Mouse (Mus musculus) liver, postnatal 0 days (tissue): ENCODE measurements at regions not wholly inside any gene's neighbourhood (a gene's known extent, or its start where the extent isn't known, plus 50 kb on each side); places are given as distances from the start of the nearest gene placed in this dataset.

Experiments
- CTCF ChIP-seq: sonication (generic); IDR thresholded peaks from 2 replicates; pipeline ENCODE4 v1.5.1; 2016; ENCODE audit warnings: antibody characterized with exemption, low read depth
- EP300 ChIP-seq: IDR thresholded peaks from 2 replicates; pipeline ENCODE4 v1.6.1; 2016; ENCODE audit warnings: antibody characterized with exemption, low read depth, mild to moderate bottlenecking

- TF ChIP-seq CTCF (no peak), EP300 (no peak)
Measured at GRCm38 (mm10) chr14:14632951-14633931, 68.8 kb upstream of the Slc4a7 start.
